Comparison of ENCODE assay signal across 9 mouse cellular contexts in genomic region chr15:12037217-12037616, GRCm38 (mm10). TPM values are rescaled to one million over a fixed set of nuclear protein-coding genes. Genes with fewer than 3 reads are reported as not detected.
DNase-seq lines count a peak whose midpoint lies in the region; ATAC-seq and TF ChIP-seq lines count a peak whose summit lies in the region.
"Had no signal": no experiment of that assay in that cellular context is flagged by ENCODE, and none has a peak within 500 bp of the region (broad histone marks: within the 10 kb centered on the region; RNA-seq: fewer than 3 reads in every experiment).

No protein-coding gene starts in this region.

- peak; percentile 38 to 52 for DNase-seq in left cerebral cortex, postnatal 14 days (ENCODE audit: low spot score in 2 of 2)
- DNase-seq in left cerebral cortex, adult 11 months (ENCODE audit: low spot score), result no peak
- DNase-seq in Patski (ENCODE audit: low read depth, low spot score), result no peak
- DNase-seq in lung, adult 18-20 months, result peak; percentile 43 to 55
- DNase-seq in thymus, adult 18-20 months, result peak; percentile 11 to 13
- DNase-seq in cerebellum, adult 11-12 months, result no peak
- no peak for DNase-seq in left cerebral cortex, postnatal 36 days (ENCODE audit: low spot score in 2 of 2)
- no peak for DNase-seq in ovary, postnatal 14 days (ENCODE audit: low spot score)

- no peak for ATAC-seq in Patski

- POLR2A ChIA-PET in Patski (lab: Charles Lee), result no interaction called here

- intact Hi-C loops in left cerebral cortex, postnatal 14 days (cut with DNase I), result loop anchor here (5.0 kb wide), 1 partner anchor 45 kb away; no protein-coding TSS in a partner anchor
- intact Hi-C loops in left cerebral cortex, postnatal 36 days (cut with DNase I), result loop anchor here (5.0 kb wide), 1 partner anchor 40 kb away; the partner anchor contains the start of gene Sub1

- TF ChIP-seq CTCF in Patski (IDR thresholded peaks at IDR 0.05), result peak; percentile 26

- no peaks in the 10 kb centered on the region for H3K27me3 ChIP-seq in Patski
- H3K27me3 ChIP-seq: embryonic facial prominence, embryonic 13.5 days had no signal

- CTCF ChIA-PET in Patski (lab: Charles Lee), result interaction anchor here (0.8 to 2.3 kb wide), 6 partner anchors 9 to 83 kb away, joined by 3 to 6 read pairs (median 4); no protein-coding TSS in a partner anchor

- in situ Hi-C loops in Patski (cut with MboI; ENCODE audit: low pct_unique_long_range_greater_than_20kb), result no loop called here

RNA-seq across cellular contexts. Expression of gene Sub1, which starts 40.4 kb away (rescaled TPM):
- 100 to 1,000 TPM; 308 to 316 TPM for total RNA-seq in left cerebral cortex, postnatal 14 days (2021)
- 197 TPM for polyA plus RNA-seq in Patski (2021)
- 100 to 1,000 TPM; 295 to 303 TPM for total RNA-seq in left cerebral cortex, postnatal 36 days (2021)

Comparison
In these comparisons a context has a peak if more than half of its experiments do, and no peak if none do; other contexts are left out.
1. DNase-seq: peak in left cerebral cortex, postnatal 14 days (2 of 2), lung, adult 18-20 months (2 of 2) and thymus, adult 18-20 months (2 of 2); none in left cerebral cortex, adult 11 months (single experiment), Patski (single experiment), cerebellum, adult 11-12 months (single experiment), left cerebral cortex, postnatal 36 days (0 of 2) and ovary, postnatal 14 days (single experiment).